Mouse (Mus musculus) neutrophil, adult 65 days (primary cell): ENCODE data around the gene Rbm38. TPM values are rescaled to one million over a fixed set of nuclear protein-coding genes. Genes with fewer than 3 reads are reported as not detected.

Source experiments
- total RNA-seq: library from RNA; stranded (reverse); gene quantifications from 2 replicates; pipeline ENCODE4 v1.2.4, GENCODE M21; 2023

Gene Rbm38
- 169 and 177 TPM in 2 replicates for total RNA-seq

DNA sequence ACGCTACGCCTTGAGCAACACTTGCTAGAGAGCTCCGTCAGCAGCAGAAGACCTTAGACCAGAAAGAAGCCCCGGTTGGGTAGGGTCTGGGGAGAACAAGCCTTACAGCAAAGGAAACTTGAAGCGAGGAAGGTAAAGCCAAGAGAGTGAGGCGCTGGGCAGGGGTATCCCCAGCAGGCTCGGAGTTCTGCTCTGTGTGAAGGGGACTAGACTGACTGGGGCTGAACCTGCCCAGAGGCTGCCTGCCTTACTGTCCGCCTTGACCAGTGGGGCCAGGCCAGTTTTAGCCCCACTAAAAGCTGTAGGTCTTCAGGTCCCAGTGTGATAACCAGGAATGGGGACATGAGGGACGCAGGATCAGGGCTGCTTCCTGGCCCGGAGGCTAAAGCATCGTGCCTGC lies at the start of gene Rbm38:
Gene Rbm38, plus strand, starts transcription at position 69 of the 400 bp plus-strand sequence.

DNA sequence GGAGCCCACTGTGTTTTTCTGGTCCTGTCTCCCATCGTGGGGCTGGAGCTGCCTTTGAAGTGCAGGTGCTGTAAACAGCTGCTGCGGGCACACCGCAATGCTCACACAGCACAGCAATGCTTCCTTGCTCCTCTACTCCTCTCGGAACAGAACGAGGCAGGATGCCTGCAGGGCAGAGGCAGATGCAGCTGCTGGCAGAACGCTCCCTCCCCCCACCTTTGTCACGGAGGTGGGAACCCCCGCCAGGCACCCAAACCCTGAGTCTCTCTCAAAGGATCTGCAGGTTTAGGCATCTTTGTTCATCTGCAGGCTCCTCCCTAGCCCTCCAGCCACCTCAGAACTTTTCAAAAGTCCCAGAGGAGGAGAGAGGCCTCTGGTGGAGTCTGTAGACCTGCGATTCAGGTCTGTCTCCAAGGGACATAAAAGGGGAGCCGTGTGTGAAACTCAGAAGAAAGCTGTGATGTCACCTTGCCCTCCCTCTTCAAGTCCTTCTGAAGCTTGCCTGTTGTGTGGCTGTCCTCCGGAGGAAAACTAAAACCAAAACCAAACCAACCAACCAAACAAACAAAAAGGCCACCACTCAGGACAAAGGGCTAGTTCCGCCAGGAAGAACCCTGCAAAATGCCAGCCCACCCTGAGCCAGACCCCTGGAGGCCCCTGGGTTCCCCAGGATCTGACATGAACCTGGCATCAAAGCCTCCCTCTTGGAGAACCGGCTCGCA lies 42.7 kb upstream of the Rbm38 start, which contains the start of gene Spo11:
Gene Spo11, plus strand, starts transcription at position 292 of the 722 bp plus-strand sequence.

DNA sequence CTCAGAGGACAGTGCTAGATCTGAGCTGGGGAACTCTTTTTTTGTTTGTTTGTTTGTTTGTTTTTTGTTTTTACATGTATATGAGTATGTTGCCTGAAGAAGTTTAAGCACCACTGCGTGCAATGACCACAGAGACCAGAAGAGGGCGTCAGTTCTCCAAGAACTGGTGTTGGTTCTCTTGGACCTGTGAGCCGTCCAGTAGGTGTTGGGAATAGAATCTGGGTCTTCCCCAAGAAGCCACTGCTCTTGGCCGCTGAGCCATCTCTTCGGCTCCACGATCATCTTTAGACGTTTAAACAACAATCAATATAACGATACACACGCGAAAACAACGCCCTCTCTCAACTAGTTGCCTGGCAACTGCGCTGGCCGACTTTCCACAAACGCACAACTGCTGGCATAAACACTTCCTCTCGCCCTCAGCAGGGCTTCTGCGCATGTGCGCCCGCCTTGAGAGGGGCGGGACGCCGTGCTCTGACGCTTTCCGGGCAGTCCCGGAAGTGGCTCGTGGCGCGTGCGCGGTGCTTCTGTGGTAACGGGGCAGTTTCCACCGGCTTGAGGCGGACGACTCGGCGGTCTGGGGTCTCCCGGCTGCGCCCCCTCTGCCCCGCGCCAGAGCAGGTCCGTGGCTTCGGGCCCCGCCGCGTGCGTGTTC lies 20.5 kb upstream of the Rbm38 start, which contains the start of gene Rae1:
Gene Rae1, plus strand, starts transcription at position 488 of the 655 bp plus-strand sequence.

Other genes starting within 250 kb of the Rbm38 start
- gene Bmp7, start 80.2 kb upstream of the Rbm38 start, total RNA-seq = not detected in 2 replicates
- gene Spo11, start 42.8 kb upstream of the Rbm38 start, total RNA-seq = not detected in 2 replicates
- gene Rae1, start 20.4 kb upstream of the Rbm38 start, total RNA-seq = 54.3 and 74.0 TPM in 2 replicates
- gene Ctcfl, start 99.0 kb downstream of the Rbm38 start, total RNA-seq = not detected in 2 replicates
- not detected in 2 replicates for gene Pck1, start 132.6 kb downstream of the Rbm38 start, total RNA-seq
- 21.7 and 29.3 TPM in 2 replicates for gene Zbp1, start 198.4 kb downstream of the Rbm38 start, total RNA-seq